Mouse (Mus musculus) testis, postnatal 10 days (tissue): Measurements from ENCODE around the gene Aspn.

Source experiments
- DNase-seq: peaks from one replicate; pipeline ENCODE4 v3.0.0; 2021; ENCODE audit warnings: low spot score

The Aspn gene

DNA sequence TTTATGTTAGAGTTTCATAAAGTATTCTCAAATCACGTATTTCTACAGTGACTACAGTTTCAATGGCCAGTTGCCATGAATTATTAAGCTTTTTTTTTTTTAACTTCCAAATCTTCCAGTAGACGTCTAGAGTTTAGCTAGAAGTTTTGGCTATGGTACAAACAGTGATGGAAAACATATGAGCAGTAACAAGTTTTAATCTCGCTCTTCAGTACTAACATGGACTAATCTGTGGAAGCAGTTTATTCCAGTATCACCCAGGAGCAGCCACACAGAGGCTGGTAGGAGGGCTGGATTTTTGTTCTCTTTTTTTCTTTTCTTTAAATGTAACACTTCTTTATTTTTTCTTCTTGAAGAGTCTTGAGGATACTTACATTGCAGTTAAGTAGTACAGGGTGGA is at the start of gene Aspn:
Gene Aspn (plus strand): TSS at position 165 of the 400 bp plus-strand sequence.
- no peak for DNase-seq

DNA sequence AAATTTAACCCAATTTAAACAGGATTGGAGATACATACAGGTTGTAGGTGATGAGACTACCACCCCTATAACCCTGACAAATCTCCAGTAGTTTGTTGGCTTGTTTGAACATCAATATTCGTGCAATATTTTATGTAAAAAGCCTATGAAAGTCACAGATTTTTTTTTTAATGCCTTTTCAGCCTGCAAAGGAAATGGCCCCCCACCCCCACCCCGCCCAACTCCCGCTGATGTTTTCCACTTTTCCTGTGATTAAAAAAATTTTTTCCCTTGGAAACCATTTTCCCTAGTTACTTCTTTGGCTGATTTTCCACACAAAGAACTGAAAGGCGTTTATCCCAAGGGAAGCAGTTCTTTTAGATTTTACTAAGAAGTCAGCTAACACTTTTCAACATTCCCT is 39.7 kb upstream of the Aspn start, which contains the start of gene Ecm2:
Gene Ecm2 (plus strand): TSS at position 301 of the 400 bp plus-strand sequence.
- DNase-seq: no peak

DNA sequence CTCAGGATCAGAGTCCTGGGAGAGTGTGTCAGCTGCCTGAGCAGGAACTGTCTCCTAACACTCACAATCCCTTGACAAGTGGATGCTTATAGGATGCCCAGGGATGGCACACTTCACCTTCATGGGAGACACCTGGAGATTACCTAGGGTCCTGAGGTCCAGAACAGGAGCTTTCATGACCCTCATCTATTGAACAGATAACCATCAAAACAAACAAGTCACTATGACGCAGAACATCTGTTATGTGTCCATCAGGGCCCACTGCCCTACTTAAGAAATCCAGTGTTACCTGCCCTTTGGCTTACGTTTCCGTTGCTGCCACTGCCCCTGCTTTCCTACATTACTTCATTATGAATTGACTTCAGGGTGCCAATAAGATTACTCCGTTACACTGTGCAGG is 38.5 kb upstream of the Aspn start:
- no peak for DNase-seq

DNA sequence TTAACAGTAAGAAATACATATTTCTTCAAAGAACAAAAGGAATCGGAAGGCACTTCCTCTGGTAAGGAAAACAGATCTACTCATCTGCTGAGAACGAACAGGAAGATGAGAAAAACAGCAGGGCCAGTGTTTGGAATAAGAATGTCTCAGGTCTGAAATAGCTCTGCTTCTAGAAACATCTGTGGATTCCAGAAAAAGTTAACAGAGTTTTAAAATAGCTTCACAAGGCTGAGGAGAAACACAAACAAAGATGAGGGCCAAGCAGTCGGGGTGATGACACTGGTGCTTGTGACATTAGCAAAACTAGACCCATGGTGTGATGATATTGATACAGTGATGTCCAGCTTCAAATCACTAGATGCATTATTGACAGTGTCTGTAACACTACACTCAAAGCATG is 37.1 kb upstream of the Aspn start:
- no peak for DNase-seq

DNA sequence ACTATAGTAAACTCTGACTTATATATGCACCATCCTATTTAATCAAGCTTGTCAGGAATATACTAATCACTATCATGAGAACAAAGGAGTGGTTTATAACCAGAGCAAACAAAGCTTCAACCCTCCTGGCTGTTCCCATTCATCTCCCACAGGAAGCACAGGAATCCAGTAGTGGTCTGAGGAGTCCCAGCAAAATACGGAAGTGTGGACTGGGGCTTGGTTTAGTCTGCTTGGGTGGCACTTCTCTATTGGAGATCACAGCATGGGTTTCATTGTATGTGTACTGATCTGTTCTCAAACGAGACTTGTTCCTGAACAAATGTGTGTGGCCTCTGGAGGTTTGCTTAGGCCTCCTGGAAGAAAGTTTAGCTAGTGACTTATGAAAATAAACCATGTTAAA is 25.5 kb upstream of the Aspn start:
- no peak for DNase-seq

DNA sequence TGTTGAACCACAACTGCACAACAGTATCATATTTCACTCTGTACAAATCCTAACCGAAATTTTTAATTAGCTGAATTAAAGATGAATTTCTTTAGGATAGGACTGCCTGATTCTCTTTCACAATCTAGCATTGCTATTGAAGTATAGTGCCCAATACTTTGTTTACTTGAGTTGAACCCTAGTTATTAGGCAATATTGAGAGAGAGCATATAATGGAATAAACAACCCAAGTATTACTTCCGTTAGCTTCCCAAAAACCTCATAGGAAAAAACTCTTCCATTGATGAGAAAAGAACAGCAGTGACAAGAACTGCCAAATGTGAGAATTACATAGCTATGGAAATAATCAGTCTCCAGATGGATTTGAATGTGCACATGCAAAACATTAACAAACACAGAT is 18.0 kb upstream of the Aspn start:
- no peak for DNase-seq

DNA sequence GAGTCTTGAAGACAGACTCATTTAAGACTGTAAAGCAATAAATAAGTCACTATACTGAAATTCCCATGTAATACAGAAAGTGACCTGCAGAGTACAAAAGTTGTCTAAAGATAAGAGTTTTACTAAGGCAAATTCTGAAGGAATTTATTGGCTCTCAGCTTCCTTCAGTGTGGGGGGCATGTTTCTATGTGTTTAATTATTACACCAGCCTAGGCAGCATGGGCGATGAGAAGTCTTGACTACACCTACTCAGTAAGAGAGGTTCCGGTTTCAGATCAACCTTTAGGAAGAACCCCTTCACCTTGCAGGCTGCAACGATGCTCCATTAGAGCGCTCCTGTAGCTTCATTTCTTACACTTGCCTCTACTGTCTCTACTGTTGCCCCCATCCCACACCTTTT is 13.6 kb upstream of the Aspn start:
- DNase-seq: no peak

DNA sequence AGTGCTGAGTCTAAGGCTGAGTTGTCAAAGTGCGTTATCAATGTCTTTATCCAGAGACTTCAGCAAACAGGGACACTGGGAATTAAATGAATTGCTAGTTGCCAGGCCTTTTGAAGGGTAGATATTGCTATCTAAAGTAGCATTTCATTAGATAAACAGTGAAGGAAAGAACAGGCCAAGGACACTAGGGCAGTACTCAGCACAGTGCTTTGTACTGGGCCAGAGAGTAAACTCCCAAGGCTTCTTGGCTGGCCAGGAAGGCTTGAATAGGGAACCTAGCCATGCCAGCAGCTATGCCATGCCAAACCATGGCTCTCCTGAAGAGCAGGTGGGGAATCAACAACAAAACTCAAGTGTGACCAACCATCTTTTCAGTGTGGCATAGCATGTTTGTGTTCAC is 7.3 kb upstream of the Aspn start:
- DNase-seq: no peak

DNA sequence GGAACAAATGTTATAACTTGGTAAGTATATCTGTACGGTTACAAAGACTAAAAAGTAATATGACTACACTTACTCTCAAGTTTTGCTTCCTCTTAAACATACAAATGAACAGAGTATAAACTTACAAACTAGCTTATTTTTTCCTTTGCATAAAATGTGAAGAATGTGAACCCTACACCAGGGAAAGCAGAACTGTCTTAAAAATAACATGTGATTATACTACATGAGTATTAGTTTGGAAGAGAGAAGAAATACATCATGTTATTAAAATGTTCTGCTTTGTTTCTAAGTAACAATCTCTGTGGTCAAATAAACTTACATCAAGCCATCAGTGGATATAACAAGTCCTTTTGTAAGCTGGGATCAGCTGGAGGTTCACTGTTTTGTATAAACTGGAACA is 5.5 kb upstream of the Aspn start:
- no peak for DNase-seq

DNA sequence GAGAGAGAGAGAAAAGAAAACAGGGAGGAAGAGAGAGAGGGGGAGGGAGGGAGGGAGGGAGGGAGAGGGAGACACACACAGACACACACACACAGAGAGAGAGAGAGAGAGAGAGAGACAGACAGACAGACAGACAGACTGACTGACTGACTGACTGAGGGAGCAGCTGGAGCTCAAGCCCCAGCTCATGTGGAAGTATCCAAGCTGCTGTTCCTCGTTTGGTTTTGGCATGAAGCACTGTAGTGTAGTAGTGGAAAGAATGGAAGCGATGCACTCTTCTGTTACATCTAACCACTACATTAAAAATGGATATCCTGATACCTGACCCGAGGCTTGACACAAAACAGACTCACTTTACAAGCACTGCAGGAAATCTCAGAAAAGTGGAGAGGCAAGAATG is 1.4 kb downstream of the Aspn start:
- DNase-seq: no peak

DNA sequence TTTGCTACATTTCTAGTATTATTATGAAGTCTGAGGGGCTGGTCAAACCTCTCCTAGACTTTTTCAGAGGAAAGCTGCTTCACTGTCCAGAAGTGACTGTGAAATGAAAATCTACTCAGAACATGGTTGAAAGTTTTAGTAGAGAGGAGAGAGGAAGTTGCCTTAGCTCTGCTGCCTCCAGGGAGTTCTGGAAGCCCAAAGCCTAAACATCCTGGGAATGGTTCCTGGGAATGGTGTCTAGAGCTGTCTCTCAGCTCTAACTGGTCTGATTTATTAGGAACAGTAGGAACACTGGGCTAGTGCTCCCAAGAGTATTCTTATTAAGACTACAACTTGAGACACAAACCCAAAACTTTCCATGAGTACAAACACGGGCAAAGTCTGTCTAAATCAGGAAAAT is 2.3 kb downstream of the Aspn start:
- DNase-seq: no peak

DNA sequence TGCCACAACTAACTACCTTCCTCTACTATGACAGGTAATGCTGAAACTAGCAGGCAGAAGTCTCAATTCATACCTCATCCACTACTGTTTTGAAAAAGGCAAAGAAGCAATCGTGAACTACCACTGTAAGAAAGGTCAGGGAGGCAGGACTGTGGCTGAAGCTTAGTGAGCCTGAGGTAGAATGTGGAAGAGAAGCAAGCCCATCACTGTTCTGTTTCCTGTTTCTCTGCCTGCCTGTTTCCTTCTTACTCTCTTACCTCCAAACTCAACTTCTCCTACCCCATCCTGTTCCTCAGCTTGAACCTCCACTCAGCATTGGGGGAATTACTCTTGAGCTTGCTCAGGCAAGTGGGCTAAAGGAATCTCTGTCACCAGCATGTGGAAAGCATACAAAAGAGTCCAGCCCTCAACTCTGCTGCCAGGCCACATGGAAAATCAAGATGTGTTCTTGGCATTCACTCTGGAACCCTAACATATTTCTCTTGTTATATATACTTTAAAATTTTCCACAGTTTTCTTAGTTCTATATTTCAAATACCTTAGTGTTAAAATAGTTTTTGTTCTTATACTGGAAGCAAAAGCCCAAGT is 3.4 kb downstream of the Aspn start:
- no peak for DNase-seq

DNA sequence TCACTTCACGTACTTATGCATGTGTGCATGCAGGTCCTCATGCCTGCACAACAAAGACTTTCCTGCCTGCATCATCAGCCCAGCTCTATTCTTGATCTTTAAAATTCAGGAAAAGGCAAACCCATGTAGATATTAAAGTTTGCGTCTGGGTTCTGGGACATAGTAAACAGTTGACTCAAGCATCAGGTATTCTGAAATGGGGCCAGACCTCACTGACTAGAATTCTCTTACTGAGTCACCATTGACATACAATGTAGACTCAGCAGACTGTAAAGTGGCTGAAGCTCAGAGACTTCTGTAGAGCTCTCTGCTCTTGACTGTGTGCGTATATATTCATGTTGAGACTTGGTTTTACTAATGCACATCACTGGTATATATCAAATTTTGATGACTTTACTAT is 5.4 kb downstream of the Aspn start:
- DNase-seq: no peak

DNA sequence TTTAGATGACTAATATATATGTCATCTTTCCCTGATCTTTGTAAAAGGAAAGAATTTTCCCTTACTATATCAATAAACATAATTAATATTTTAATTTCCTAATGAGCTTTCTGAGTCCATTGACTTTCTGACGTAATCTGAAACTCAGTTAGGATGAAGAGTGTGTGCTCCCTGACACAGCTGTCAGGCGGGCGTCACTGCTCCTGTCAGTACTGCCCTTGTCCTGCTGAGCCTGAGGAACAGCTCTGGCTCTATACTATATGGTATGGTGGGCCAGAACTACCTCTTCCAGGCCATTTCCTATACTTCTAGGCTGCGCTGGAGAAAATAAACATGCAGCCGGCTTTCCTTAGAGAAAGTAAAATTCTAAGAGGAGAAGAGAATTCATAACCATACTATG is 10.3 kb downstream of the Aspn start:
- no peak for DNase-seq

DNA sequence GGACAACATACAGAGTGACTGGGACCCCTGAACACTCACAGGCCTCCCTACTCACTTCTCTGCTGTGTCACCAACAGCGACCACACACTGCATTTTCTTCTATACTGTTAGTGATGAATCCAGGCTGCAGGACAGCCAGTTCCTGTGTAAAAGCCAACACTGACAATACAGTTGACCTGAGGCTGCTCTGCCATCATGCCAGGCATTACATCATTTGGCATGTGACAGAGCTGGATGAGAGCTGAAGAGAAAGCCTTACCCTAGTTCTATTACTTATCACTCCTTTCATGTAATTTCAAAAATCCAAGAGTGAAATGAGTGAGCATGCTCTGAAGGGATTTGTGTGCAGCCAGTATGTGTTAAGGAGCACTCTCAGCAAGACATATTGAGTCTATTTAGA is 12.0 kb downstream of the Aspn start:
- DNase-seq: no peak

DNA sequence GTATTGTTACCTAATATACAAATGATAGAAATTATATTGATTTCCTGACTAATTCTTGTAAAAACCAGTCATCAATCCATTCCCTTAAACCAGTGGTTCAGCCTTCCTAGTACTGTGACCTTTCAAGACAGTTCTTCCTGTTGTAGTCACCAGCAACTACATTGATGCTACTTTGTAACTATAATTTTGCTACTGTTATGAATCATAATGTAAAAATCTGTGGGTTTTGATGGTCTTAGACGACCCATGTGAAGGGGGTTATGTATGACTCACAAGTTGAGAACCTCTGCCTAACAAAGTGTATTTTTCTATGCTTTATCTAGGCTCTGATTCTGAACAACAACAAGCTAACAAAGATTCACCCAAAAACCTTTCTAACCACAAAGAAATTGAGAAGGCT is 12.7 kb downstream of the Aspn start:
- no peak for DNase-seq

DNA sequence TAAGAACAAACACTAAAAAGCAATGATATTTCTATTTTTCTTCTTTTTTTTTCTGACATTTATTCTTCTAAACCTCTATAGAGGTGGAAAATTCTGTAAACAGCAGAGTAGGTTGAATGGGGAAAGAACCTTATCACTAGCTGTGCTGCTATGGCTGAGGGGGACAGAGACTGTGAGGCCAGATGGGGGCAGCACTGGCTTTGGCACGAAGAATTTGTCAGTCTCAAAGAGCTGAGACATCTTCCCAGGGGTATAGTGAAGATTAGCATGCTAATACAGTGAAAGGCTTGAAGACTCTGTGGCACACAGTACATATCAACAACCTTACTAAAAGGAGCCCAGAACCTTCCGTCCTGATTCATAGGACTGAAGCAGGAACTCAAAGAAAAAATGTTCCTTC is 14.9 kb downstream of the Aspn start:
- peak; percentile 72 for DNase-seq

DNA sequence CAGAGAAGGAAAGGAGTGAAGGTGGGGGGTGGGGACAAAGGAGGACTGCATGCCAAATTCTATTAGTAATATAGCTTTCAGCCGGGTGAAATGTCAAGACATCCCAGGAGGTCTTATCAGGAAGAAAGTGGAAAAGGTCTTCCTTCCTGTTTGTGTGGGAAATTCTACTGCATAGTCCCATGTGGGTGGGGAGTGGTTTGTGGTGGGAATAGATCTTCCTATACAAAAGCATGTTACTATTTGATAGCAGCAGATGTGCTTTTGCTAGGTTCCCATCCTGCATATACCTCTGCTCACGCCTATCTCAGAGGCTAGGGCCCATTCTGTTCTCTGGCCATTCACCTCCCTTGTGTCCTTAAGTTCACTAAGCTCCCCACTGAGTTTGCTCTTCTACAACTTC is 16.6 kb downstream of the Aspn start:
- DNase-seq: no peak

DNA sequence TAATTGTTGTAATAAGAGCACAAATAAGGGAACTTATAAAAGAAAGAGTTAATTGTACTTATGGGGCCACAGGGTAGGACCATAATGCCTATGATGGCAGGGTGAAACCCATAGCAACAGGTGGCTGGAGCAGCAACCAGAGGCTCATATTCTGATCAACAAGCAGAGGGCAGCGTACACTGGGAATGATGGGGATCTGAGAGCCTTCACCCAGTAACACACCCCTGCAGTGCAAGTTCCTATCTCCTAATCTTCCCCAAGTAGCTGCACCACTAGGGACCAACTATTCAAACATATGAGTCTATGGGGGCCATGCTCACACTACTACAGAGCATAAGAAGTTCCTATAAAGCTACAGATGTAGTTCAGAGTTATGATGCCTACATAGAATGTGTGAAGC is 20.1 kb downstream of the Aspn start:
- DNase-seq: no peak

DNA sequence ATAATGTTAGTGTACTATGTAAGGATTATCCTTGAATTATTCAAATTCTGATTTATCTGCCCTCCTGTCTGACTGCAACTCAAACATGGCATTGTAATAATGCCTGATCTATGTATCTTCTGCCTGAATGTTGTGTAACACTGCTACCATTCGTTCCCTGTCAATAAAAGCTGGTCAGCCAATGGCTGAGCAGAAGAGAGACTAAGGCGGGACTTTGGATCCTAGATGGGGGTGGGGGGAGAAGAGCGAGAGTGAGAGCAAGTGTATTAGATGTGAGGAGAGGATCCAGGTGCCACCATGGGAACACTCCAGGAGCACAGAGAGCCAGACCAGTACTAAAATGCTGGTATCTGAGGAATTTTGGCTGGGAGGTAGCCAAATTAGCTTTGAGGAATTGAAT is 26.1 kb downstream of the Aspn start:
- no peak for DNase-seq

DNA sequence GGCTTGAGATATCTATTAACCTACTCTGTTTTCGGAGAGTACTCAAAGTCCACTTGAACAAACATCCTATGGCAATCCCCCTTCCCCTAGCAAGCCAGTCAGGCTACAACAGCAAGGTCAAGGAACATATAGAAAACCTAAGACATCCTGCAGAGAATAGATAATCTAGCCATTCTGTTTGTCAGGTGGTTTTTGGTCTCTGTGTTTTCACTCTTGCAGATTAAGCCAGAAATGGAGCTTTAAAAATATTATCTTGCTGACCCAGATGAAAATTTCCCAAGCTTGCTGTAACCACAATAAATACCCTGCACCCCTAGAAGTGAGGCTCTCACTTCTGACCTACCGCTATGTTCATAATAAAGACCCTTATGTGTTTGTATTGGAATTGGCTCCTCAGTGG is 27.2 kb downstream of the Aspn start:
- DNase-seq: no peak

DNA sequence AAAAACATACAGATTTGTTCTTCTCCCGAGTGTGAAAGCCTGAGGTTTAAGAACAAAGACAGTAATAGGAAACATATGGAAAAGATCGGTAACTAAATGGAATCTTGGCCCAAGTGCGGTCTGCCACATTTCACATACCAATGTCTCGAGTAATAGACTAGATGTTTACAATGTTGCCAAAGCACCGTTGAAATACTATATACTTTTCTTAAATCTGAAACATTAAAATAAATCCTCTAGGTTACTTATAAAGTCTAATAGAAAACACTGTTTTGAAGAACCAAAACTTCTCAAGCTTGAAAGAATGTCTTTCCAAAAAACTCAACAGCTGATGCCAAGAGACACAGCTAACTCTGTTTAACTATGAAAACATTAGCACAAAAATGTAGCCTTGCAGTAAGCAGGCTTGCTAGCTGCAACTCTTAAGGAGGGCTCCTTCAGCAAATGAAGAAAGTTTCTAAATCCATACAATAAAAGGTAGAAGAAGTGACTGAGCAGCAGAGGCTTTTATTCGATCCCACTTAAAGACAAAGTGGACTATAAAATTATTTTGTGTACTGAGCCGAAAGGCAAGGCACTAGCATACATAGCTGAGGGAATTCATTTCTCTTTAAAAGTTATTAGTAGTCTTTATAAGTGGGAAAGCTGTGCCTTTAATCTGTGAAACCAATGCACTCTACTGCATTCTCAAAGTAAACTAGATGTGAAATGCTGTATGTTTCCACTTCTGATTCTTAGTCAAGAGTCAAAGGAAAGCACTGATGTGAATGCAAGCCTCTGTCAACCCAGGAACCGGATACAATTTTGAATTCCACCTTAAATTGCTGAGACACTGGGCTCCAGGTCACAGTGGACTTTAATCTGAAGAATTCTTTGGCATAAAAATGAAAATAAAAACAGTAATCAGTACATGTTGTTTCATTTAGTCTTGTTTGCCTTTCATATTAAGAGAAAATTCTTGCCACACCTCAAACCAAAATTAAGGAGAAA is 37.6 kb downstream of the Aspn start, which contains the start of gene Omd:
Gene Omd (plus strand): TSS at position 922 of the 990 bp plus-strand sequence.
- DNase-seq: no peak

DNA sequence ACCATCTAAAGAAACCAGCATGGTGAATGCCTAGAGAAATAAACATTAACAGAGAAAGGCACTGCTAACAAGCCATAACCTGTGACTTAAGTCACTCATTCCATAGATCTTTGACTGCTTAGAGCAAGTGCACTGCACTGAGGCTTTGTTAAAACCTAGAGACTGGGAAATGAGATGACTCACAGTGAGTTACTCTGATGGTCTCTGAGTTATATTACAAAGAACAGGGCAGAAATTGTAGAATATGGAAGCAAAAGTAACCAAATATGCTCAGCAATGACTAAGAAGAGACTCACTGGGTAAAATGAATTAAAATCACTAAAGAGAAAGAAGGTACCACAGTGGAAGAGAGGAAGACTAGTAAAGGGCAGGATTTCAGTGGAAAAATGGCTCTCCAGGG is 39.6 kb downstream of the Aspn start:
- no peak for DNase-seq
